Mouse (Mus musculus) cerebellum, adult 8-10 months (tissue): ENCODE measurements around the gene Trim14.
"Not testable (repeated sequence)": the region's sequence is repeated elsewhere in the genome, so short reads cannot be mapped to it uniquely, and the experiment has no call there.

Experiments
- DNase-seq: peaks from one replicate; pipeline ENCODE4 v3.0.0; 2022

Trim14 gene

DNA sequence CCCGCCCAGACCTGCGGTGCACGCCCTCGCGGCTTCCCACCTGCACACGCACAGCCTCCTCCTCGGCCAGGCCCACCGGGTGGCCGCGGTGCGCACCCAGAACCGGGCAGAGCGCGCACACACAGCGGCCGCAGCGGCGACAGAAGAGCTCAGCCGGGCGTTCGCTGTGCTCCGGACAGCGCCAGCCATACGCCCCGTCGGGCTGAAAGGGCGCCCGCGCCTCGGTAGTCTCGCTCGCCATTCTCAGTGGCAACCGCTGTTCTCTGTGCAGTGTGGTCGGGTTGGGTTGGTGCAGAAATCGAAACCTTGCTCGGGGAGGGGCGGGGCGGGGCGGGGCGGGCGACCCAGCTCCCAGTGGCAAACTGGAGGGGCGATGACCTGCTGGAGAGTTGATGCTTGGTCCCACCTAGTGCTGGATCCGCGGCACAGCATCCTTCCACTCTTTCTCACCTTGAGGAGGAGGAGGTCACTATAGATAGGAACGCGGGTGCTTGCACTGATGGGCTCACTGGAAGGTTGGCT lies at the start of gene Trim14:
Gene Trim14, minus strand, starts transcription at position 302 of the 522 bp plus-strand sequence.
- no peak for DNase-seq

DNA sequence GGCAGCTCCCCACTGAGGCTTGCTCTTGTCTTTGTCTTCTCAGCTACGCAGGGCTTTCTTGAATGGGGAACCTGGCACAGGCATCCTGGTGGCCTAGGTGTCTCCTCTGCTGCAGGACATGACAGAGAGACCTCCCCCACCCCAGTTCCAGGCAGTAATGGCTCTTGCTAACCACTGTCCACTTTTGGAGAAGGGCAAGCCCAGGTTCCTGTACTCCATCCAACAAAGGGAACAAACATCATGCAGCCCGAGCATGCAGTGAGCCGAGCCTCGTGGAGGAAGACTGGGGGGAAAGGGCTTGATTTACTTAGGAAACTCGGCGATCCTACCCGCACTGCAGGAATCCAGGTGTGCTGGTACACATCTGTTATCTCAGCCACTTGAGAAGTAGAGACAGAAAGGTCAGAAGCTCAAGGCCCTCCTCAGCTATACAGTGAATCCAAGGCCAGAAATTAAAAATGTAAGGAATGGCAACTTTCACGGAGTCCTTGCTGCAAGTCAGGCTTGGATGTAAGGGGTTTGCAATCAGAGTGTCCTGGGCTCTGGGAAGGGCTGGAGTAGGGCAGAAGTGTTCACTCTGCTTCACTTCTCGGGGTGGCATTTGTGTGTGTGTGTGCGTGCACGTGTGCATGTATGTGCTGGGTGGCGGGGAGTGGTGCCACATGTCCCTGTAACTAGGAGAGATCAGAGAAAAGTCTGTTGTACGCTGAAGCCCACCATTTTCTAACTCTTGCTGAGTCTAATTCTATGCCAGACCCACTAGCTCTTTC lies 49.3 kb upstream of the Trim14 start:
- DNase-seq: peak; percentile 5

DNA sequence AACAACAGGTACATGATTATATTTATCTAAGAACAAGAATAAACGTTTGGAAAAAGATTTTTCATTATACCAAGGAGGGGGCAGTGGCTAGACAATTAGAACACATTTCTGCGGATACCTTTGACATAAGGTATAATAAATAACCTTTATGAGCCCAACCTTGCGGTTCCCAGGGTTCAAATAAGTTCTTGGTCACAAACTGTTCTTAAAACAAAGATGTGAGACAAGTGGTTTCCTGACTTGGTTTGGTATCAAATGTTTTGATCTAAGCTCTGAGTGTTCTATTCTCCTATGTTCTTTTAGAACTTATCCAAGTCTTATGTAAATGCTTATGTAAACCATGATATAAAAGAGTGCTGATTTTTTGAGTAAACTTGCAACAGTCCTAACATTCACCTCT lies 48.6 kb upstream of the Trim14 start:
- not testable (repeated sequence) for DNase-seq

DNA sequence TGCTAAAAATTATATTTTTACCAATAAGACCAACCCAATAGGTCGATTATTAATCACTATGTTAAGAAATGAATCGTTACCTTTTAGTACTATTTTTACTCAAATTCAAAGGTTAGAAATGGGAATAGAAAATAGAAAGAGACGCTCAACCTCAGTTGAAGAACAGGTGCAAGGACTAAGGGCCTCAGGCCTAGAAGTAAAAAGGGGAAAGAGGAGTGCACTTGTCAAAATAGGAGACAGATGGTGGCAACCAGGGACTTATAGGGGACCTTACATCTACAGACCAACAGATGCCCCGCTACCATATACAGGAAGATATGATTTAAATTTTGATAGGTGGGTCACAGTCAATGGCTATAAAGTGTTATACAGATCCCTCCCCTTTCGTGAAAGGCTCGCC lies 48.1 kb upstream of the Trim14 start:
- not testable (repeated sequence) for DNase-seq

DNA sequence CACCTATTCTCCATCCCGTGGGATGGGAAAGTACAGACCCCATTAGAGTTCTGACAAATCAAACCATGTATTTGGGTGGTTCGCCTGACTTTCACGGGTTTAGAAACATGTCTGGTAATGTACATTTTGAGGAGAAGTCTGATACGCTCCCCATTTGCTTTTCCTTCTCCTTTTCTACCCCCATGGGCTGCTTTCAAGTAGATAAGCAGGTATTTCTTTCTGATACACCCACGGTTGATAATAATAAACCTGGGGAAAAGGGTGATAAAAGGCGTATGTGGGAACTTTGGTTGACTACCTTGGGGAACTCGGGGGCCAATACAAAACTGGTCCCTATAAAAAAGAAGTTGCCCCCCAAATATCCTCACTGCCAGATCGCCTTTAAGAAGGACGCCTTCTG lies 46.1 kb upstream of the Trim14 start:
- DNase-seq: not testable (repeated sequence)

DNA sequence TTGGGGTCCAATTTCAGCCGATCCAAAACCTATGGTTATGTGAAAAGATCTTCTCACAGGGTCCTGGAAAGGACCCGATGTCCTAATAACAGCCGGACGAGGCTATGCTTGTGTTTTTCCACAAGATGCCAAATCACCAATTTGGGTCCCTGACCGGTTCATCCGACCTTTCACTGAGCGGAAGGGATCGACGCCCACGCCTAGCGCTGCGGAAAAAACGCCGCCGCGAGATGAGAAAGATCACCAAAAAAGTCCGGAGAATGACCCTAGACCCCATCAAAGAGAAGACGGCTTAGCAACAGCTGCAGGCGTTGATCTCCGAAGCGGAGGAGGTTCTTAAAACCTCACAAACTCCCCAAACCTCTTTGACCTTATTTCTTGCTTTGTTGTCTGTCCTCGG lies 45.6 kb upstream of the Trim14 start:
- DNase-seq: not testable (repeated sequence)

DNA sequence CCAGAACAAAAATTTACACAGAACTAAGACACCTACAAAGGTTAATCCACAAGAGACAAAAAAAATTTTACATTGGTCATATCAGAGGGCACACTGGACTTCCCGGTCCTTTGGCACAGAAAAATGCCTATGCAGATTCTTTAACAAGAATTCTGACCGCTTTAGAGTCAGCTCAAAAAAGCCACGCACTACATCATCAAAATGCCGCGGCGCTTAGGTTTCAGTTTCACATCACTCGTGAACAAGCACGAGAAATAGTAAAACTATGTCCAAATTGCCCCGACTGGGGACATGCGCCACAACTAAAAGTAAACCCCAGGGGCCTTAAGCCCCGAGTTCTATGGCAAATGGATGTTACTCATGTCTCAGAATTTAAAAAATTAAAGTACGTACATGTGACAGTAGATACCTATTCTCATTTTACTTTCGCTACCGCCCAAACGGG lies 44.9 kb upstream of the Trim14 start:
- not testable (repeated sequence) for DNase-seq

DNA sequence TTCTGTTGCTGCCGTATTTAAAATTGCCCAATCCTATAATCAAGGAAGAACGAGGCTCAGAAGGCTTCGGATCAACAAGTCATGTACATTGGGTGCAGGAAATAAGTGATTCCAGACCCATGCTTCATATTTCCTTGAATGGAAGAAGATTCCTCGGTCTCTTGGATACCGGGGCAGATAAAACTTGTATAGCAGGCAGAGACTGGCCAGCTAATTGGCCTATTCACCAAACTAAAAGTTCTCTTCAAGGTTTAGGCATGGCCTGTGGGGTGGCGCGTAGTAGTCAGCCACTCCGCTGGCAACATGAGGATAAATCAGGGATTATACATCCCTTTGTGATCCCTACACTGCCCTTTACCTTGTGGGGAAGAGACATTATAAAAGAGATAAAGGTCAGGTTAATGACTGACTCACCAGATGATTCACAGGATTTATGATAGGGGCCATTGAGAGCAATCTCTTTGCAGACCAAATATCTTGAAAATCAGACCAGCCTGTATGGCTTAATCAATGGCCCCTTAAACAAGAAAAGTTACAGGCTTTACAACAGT lies 42.9 kb upstream of the Trim14 start:
- not testable (repeated sequence) for DNase-seq

DNA sequence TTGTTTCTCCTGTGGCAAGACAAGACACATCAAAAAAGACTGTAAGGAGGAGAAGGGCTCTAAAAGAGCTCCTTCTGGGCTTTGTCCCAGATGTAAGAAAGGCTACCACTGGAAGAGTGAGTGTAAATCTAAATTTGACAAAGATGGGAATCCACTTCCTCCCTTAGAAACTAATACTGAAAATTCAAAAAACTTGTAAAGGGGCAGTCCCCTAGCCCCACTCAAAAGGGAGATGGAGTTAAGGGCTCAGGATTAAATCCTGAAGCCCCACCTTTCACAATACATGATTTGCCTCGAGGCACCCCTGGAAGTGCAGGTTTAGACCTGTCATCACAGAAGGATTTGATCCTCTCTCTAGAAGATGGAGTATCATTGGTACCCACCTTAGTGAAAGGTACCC lies 42.3 kb upstream of the Trim14 start:
- no peak for DNase-seq

DNA sequence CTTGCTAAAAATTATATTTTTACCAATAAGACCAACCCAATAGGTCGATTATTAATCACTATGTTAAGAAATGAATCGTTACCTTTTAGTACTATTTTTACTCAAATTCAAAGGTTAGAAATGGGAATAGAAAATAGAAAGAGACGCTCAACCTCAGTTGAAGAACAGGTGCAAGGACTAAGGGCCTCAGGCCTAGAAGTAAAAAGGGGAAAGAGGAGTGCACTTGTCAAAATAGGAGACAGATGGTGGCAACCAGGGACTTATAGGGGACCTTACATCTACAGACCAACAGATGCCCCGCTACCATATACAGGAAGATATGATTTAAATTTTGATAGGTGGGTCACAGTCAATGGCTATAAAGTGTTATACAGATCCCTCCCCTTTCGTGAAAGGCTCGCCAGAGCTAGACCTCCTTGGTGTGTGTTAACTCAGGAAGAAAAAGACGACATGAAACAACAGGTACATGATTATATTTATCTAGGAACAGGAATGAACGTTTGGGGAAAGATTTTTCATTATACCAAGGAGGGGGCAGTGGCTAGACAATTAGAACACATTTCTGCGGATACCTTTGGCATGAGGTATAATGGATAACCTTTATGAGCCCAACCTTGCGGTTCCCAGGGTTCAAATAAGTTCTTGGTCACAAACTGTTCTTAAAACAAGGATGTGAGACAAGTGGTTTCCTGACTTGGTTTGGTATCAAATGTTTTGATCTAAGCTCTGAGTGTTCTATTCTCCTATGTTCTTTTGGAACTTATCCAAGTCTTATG lies 39.8 kb upstream of the Trim14 start:
- DNase-seq: not testable (repeated sequence)

DNA sequence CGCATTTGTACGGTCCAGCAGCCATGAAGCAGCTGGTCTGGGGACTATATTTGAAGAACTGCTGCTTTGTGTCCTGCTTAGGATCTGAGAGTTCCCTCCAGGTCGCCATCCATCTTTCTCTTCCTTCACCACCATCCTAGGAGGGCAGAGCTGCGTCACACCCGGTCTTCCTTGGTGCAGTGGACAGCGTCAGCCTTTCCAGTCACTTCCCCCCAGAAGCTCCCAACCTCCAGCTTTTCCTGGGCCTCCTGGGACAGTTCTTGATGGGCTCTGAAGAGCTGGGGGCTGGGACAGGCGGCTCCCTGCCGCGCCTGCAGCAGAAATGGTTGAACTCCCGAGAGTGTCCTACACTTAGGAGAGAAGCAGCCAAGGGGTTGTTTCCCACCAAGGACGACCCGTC lies 38.9 kb upstream of the Trim14 start:
- DNase-seq: no peak

DNA sequence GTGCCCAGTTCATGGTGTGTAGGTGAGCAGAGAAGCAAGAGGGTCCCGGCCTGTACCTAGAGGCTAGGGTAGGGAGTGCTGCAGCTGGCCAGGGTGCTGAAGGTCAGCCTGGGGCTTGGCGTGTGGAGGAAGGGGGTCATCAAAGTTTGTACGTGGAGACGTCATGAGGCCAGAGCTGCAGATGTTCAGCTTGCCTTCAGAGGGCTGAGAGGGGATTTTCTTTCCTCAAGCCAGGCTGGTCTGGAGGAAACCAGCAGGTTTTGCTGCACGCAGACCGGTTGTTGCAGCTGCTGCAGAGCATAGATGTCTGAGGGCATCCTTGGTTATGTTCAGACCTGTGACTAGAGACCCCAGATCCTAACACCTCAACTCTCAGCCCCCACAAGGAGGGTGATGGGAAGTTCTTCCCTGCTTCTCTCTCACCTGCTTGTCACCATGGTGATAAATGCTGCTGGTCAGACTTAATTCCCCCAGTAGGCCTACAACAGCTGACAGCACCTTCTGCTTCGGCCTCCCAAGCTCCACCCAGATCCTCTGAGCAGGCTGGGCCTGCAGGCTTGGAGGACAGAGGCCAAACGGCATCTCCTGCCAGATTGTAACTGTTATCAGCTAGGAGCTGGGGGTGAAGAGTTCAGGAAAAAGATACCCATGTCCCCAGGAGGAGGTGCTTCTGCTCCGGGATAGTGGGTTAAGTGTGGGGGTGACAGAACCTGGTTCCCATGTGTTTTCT lies 38.2 kb upstream of the Trim14 start:
- peak; percentile 29 for DNase-seq

DNA sequence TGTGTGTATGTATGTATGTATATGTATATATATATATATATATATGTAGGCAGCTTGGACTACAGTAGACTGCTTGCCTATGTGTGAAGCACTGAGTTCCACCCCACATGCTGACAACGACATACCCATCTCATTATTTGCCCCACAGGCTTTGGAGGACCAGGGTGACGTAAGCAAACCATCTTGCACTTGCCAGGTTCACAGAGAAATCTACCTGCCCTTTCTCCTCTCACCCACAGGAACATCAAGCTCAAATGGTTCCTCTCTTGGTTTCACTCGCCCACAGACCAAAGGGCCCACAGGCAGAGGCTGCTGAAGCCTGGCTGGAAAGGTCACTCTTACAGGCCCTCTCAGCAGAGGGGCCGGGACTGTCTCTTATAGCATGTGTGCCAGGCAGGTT lies 36.7 kb upstream of the Trim14 start:
- no peak for DNase-seq

DNA sequence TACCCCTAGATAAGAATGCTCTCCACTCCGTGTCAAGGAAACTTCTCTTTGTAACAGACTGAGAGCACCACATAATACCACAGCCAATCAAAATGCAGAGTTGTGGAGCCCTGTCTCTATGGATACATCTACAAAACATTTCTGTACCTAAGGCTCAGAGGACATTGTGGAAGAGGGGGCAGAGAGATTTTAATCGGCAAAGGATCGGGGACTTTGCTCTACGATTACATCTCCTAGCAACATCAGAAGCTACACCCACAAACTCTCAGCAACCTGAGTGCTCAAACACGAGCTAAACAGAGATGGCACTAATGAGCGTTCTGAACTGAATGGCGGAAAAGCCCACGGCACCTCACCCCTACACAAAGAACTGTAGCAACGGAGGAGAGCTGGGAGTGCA lies 35.8 kb upstream of the Trim14 start:
- no peak for DNase-seq

DNA sequence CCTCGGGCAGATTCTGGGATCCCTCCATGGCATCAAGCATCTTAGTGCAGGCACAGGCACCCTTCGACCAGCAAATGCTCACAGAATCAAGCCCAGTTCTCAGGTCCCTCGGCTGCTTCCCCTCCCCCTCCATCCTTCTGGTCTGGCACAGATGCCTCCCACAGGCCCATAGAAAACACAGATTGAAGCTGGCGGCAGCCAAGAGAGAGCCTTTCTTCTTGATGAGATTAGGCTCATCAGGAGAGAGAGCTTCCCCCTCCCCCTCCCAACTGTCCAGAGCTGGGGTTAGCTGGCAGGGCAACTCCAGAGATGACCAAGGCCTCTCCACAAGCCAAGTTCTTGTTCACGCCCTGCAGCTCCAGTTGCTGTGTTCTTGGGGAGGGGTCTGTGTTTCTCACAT lies 33.7 kb upstream of the Trim14 start:
- DNase-seq: peak; percentile 59

DNA sequence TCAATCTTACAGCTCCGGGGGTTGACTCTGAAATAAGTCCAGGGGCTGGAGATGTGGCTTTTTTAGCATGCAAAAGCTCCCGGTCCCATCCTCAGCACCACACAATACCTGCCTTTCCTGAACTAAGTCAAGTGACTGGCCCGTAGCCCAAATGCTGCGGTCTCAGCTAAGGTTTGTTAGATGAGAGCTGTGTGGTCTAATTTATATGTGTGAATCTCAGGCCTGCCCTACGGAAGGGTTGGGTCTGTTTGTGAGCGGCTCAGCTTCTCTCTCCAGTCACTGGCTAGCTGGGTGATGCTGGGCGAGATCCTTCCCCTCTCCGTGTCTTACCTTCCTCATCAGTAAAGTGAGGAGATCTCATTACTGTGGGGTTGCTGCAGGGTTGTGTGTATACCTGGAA lies 32.2 kb upstream of the Trim14 start:
- DNase-seq: peak; percentile 2

DNA sequence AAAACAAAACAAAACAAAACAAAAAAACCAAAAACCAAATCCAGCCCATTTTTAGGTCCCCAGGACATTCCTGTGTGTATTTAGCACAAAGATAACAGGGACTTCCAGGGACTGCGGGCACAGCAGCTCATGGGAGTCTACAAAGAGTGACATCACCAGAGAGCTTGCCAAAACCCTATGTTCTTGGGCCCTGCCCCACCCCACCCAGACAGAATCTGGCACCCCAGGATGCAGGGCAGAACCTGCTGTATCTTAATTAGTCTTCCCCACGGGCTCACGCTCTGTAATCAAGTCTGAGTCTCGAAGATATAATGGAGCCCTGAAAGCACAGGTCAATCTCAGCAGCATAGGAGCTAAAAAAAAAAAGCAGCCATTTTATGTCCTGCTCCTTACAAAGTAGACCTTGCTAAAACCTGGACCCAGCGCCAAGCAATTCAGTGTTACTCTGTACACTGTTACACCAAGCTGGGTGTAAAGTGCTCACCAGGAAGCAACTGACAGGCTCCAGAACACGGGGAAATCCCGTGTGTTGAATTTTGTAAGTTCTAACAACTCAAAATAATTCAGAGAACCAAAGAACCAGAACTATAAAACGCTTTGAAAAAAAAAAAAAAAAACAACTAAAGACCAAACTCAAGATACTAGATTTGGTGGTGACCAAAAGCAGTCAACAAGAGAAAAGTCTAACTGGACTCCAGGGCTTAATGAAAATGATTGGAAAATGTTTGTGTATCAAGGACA lies 31.2 kb upstream of the Trim14 start:
- peak; percentile 15 for DNase-seq

DNA sequence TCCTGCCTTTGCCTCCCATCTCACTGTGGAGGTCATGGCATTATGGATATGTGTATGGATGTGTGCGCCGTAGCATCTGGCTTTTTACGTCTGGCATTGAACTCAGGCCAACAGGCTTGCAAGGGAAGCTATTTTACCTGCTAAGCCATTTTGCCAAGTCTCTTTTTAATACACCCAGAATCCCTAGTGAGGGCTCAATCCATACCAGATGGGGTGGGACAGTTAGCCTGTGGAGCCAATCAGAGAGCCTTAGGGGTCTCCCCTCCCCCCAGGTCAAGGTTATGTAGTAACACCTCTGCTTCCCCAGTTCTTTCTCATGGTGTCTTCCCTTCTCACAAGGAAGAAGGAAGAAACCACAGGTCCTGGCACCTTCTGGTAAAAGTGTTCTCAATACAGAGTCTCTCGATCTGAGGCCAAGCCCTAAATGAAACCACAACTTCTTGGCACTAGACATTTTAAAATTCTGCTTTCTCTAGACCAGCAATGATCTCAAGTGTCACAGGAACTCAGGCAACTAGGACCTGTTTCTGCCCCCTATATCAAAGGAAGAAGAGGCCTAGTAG lies 29.5 kb upstream of the Trim14 start:
- DNase-seq: peak; percentile 5

DNA sequence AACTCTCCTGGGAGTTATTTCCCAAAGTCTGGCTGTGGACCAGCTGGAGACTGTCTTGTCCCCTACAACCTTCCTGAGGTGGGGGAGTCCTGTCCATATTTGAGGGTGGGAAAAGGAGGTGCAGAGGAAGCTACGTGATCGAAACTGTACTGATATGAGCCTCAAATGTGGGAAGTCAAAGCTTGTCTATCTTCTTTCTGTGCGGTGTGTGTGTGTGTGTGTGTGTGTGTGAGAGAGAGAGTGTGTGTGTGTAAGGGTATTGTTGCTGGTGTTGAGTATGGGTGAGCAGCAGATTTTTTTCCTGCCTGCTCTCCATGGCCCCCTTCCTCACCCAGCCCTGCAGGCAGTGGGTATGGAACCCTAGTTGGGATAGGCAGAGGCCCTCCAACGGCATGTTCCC lies 28.3 kb upstream of the Trim14 start:
- no peak for DNase-seq

DNA sequence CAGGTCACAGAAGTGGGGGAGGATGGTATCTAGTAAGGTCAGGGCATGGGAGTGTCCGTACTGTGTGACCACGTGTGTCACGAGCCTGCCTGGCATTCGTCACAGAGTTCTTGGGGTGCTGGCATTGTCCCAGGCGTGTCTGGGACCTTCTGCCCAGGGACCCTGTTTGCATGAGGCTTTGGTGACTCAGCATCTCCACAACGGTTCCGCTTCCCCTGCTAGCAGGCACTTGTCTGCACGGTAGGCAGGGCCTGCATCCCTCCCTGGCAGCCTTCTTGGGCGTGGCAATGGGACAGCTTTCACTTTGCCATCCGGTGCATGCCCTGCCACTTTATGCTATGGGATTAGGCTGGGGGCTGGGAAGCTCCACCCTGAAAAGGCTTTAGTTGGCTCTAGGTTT lies 27.9 kb upstream of the Trim14 start:
- DNase-seq: peak; percentile 20

DNA sequence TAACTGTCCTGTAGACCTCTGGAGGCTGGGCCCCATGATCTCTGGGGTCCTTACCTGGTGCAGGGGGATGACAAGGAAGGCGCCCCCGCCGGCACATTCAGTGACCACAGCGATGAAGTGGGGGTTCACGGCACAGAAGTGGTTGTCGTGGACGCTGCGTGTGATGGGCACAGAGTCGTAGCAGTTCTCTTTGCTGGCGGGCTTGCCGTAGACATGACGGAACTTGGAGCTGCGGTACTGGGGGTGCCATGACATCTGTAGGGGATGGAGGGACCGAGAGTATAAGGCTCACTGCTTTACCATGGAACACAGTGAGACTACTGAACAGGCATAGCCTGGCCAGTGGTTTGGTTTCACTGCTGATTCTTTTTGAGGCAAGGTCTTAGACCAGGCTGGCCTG lies 26.9 kb upstream of the Trim14 start:
- peak; percentile 1 for DNase-seq

DNA sequence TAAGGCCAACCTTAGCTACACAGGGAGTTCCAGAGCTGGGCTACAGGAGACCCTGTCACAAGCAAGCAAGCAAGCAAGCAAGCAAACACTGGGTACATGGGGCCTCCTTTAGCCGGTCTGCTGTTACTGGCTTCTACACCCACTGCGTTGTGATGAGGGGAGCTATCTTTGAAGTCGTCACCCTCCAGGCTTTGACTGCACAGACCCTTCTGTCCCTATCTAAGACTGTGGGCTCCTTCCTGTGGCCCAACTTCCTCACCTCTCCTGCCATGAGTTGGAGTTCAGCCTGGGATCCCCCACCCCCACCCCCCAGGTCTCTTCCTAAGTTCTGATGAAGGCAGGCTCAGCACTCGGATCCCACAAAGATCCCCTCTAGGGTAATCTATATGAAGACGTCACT lies 26.1 kb upstream of the Trim14 start:
- no peak for DNase-seq
